Mouse (Mus musculus): ENCODE results near the gene Spns3.

DNA sequence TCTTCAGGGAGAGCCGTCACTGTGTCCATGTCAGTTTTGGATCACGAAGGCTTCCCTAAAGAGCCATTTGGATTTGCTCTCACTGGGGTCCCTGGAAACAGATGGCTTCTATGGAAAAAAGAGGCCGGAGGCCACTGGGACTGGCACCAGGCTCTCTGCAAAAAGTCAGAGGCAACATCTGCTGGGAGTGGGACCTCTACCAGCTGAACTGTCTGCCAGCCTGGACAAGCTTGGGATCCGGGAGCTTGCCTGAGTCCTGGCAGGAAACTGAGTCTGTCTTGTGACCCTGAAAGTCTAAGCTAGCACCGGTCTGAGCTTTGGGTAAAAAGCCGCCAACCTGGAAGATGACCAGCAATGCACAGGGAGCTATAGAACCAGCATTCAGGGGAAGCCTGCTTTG, 78.9 kb downstream of the Spns3 start:
- TF ChIP-seq CTCF (IDR thresholded peaks at IDR 0.05; ENCODE audit: low read depth) (no peak), EP300 (IDR thresholded peaks at IDR 0.05; ENCODE audit: low read depth) (no peak)

All from heart, postnatal 0 days (tissue).